ENCODE assay signal across 9 mouse cellular contexts in genomic region chr9:44798298-44798697, GRCm38 (mm10). TPM values are rescaled to one million over a fixed set of nuclear protein-coding genes. Genes with fewer than 3 reads are reported as not detected.
A peak's percentile ranks its signal among the peaks of the same experiment; 100 is the strongest.
DNase-seq lines count a peak whose midpoint lies in the region; ATAC-seq and TF ChIP-seq lines count a peak whose summit lies in the region.
"Had no signal": no experiment of that assay in that cellular context is flagged by ENCODE, and none has a peak within 500 bp of the region (broad histone marks: within the 10 kb centered on the region; RNA-seq: fewer than 3 reads in every experiment).

No protein-coding gene starts in this region.

- no peak for TF ChIP-seq CTCF in liver, adult 2 months (IDR thresholded peaks at IDR 0.05; ENCODE audit: low read depth, low read length)
- TF ChIP-seq CTCF in olfactory bulb, adult 2 months (IDR thresholded peaks at IDR 0.05; ENCODE audit: insufficient read depth, low read depth, low read length): no peak

- no peaks in the 10 kb centered on the region for H3K9me3 ChIP-seq in forebrain, embryonic 15.5 days
- no peaks in the 10 kb centered on the region for H3K9me3 ChIP-seq in limb, embryonic 10.5 days (replicated peaks)

- H3K79me2 ChIP-seq in liver, adult 2 months (ENCODE audit: control insufficient read depth, insufficient read depth, low read length): peaks cover 7% of the 10 kb centered on the region; the same call in 1 of the 2 replicates

- peak overlapping the region; percentile 99 for H3K4me2 ChIP-seq in forebrain, embryonic 15.5 days (replicated peaks)

- no peak overlapping the region for H3K4me3 ChIP-seq in liver, adult 2 months (ENCODE audit: insufficient read depth, low read depth, low read length)
- peak overlapping the region; percentile 84 for H3K4me3 ChIP-seq in forebrain, embryonic 15.5 days
- H3K4me3 ChIP-seq in limb, embryonic 10.5 days: peak overlapping the region; percentile 76
- H3K4me3 ChIP-seq in olfactory bulb, adult 2 months (ENCODE audit: insufficient read depth, low read depth, low read length): peak overlapping the region; percentile 77

- H3K27ac ChIP-seq in liver, adult 2 months (replicated peaks; ENCODE audit: insufficient read depth, low read depth, low read length): peak overlapping the region; percentile 27; the same call in 1 of the 2 replicates
- no peak overlapping the region for H3K27ac ChIP-seq in forebrain, embryonic 15.5 days (replicated peaks)
- H3K27ac ChIP-seq in limb, embryonic 10.5 days: no peak overlapping the region
- H3K27ac ChIP-seq in olfactory bulb, adult 2 months (ENCODE audit: insufficient read depth, low read depth, low read length): no peak overlapping the region

- DNase-seq in liver, adult 2 months (ENCODE audit: extremely low read depth, low read depth, low spot score): no peak
- DNase-seq in liver: no peak
- no peak for DNase-seq in limb, embryonic 10.5 days (ENCODE audit: low spot score)
- no peak for DNase-seq in ovary, postnatal 36 days (ENCODE audit: low spot score)
- DNase-seq in layer of hippocampus, postnatal 36 days: no peak
- DNase-seq in layer of hippocampus, postnatal 10 days (ENCODE audit: low spot score in 2 of 2): no peak

- H3K36me3 ChIP-seq in liver, adult 2 months (ENCODE audit: control insufficient read depth, insufficient read depth, low read length): peaks cover 24% of the 10 kb centered on the region; the same call in 1 of the 2 replicates
- no peaks in the 10 kb centered on the region for H3K36me3 ChIP-seq in forebrain, embryonic 15.5 days
- H3K36me3 ChIP-seq in limb, embryonic 10.5 days: no peaks in the 10 kb centered on the region; the same call in 1 of the 2 replicates

- WGBS in liver, adult 2 months: 65% methylated on average over 7 of the region's 7 CpGs
- WGBS in forebrain, embryonic 15.5 days: 46% methylated on average over 7 of the region's 7 CpGs
- WGBS in limb, embryonic 10.5 days: 50% methylated on average over 7 of the region's 7 CpGs
- 69% methylated on average over 7 of the region's 7 CpGs for WGBS in olfactory bulb, adult 2 months

- peak overlapping the region; percentile 36 for H3K9ac ChIP-seq in liver, adult 2 months (ENCODE audit: low read depth, low read length)
- peak overlapping the region; percentile 60; the same call in 1 of the 2 replicates for H3K9ac ChIP-seq in forebrain, embryonic 15.5 days (replicated peaks)

- H3K4me1 ChIP-seq in liver, adult 2 months (ENCODE audit: control insufficient read depth, insufficient read depth, low read length): peaks cover 15% of the 10 kb centered on the region
- H3K4me1 ChIP-seq in forebrain, embryonic 15.5 days: peaks cover 20% of the 10 kb centered on the region
- peaks cover 22% of the 10 kb centered on the region for H3K4me1 ChIP-seq in limb, embryonic 10.5 days
- H3K4me1 ChIP-seq in olfactory bulb, adult 2 months (ENCODE audit: control insufficient read depth, insufficient read depth, low read length): peaks cover 19% of the 10 kb centered on the region

- TF ChIP-seq POLR2A in liver, adult 2 months (IDR thresholded peaks at IDR 0.05; ENCODE audit: extremely low read depth, insufficient read depth, low read length): no peak
- TF ChIP-seq POLR2A in olfactory bulb, adult 2 months (IDR thresholded peaks at IDR 0.05; ENCODE audit: insufficient read depth, low read depth, low read length): no peak

- ATAC-seq in forebrain, embryonic 15.5 days (replicated peaks): no peak

- no peaks in the 10 kb centered on the region for H3K27me3 ChIP-seq in liver, adult 2 months (ENCODE audit: control insufficient read depth, insufficient read depth, low read length)
- H3K27me3 ChIP-seq in forebrain, embryonic 15.5 days: no peaks in the 10 kb centered on the region
- peaks cover 52% of the 10 kb centered on the region for H3K27me3 ChIP-seq in limb, embryonic 10.5 days (ENCODE audit: low read depth, poor library complexity, severe bottlenecking)

RNA-seq across cellular contexts. Expression of gene Tmem25, which starts 0.8 kb away (rescaled TPM):
- total RNA-seq in liver, adult 2 months (2014; rRNA removed): 17.1 and 23.8 TPM in 2 replicates
- polyA plus RNA-seq in liver, adult 2 months (2012; rRNA removed): 67.0 and 77.3 TPM in 2 replicates
- polyA plus RNA-seq in forebrain, embryonic 15.5 days (2015; fragmentation: Nextera tagmentation; extraction: Ambion mirVana): 6.9 and 7.5 TPM in 2 replicates
- polyA plus RNA-seq in limb, embryonic 10.5 days (2016; fragmentation: Nextera tagmentation; extraction: Ambion mirVana): 1.3 and 1.9 TPM in 2 replicates
- polyA plus RNA-seq in olfactory bulb, adult 2 months (2012; ENCODE audit: insufficient read depth, insufficient read length, low replicate concordance, missing spikeins): not detected in 2 replicates
- total RNA-seq in layer of hippocampus, postnatal 36 days (2021): 10 to 100 TPM; 43.3 to 51.6 TPM
- 10 to 100 TPM; 23.6 to 30.9 TPM for total RNA-seq in layer of hippocampus, postnatal 10 days (2021)
- polyA plus RNA-seq: erythroblast, embryonic 14.5 days had no signal

RNA-seq across cellular contexts. Expression of gene Ttc36, which starts 4.6 kb away (rescaled TPM):
- total RNA-seq in liver, adult 2 months (2014; rRNA removed): 1,192 and 1,193 TPM in 2 replicates
- polyA plus RNA-seq in liver, adult 2 months (2012; rRNA removed): 2,094 and 2,442 TPM in 2 replicates
- 0.36 TPM in 1 of 2 replicates, not detected in the other for polyA plus RNA-seq in forebrain, embryonic 15.5 days (2015; fragmentation: Nextera tagmentation; extraction: Ambion mirVana)
- not detected in 2 replicates for polyA plus RNA-seq in limb, embryonic 10.5 days (2016; fragmentation: Nextera tagmentation; extraction: Ambion mirVana)
- polyA plus RNA-seq in olfactory bulb, adult 2 months (2012; ENCODE audit: insufficient read depth, insufficient read length, low replicate concordance, missing spikeins): not detected in 2 replicates
- 1 to 10 TPM in 1 of 2 experiments, under 1 TPM in 1; 0.95 to 1.6 TPM for total RNA-seq in layer of hippocampus, postnatal 36 days (2021)
- total RNA-seq in layer of hippocampus, postnatal 10 days (2021): under 1 TPM in 1 of 2 experiments, not detected in 1; 0.98 TPM

RNA-seq across cellular contexts. Expression of gene Ift46, which starts 30.6 kb away (rescaled TPM):
- 27.5 and 33.2 TPM in 2 replicates for total RNA-seq in liver, adult 2 months (2014; rRNA removed)
- 24.3 and 33.5 TPM in 2 replicates for polyA plus RNA-seq in liver, adult 2 months (2012; rRNA removed)
- 174 and 179 TPM in 2 replicates for polyA plus RNA-seq in forebrain, embryonic 15.5 days (2015; fragmentation: Nextera tagmentation; extraction: Ambion mirVana)
- polyA plus RNA-seq in limb, embryonic 10.5 days (2016; fragmentation: Nextera tagmentation; extraction: Ambion mirVana): 115 and 146 TPM in 2 replicates
- not detected in 2 replicates for polyA plus RNA-seq in olfactory bulb, adult 2 months (2012; ENCODE audit: insufficient read depth, insufficient read length, low replicate concordance, missing spikeins)
- 10 to 100 TPM; 68.1 to 69.1 TPM for total RNA-seq in layer of hippocampus, postnatal 36 days (2021)
- 10 to 100 TPM; 78.8 to 84.5 TPM for total RNA-seq in layer of hippocampus, postnatal 10 days (2021)

RNA-seq across cellular contexts. Expression of gene Arcn1, which starts 30.7 kb away (rescaled TPM):
- 94.1 and 98.6 TPM in 2 replicates for total RNA-seq in liver, adult 2 months (2014; rRNA removed)
- polyA plus RNA-seq in liver, adult 2 months (2012; rRNA removed): 32.0 and 33.1 TPM in 2 replicates
- 134 and 139 TPM in 2 replicates for polyA plus RNA-seq in forebrain, embryonic 15.5 days (2015; fragmentation: Nextera tagmentation; extraction: Ambion mirVana)
- polyA plus RNA-seq in limb, embryonic 10.5 days (2016; fragmentation: Nextera tagmentation; extraction: Ambion mirVana): 172 and 193 TPM in 2 replicates
- polyA plus RNA-seq in olfactory bulb, adult 2 months (2012; ENCODE audit: insufficient read depth, insufficient read length, low replicate concordance, missing spikeins): 192 TPM in 1 of 2 replicates, not detected in the other
- total RNA-seq in layer of hippocampus, postnatal 36 days (2021): 100 to 1,000 TPM; 104 to 112 TPM
- total RNA-seq in layer of hippocampus, postnatal 10 days (2021): 100 to 1,000 TPM; 112 to 118 TPM

Comparison
In these comparisons a context has a peak if more than half of its experiments do, and no peak if none do; other contexts are left out.
1. RNA of gene Ttc36, which starts 4.6 kb away (polyA plus RNA-seq): 2,094 to 2,442 TPM in liver, adult 2 months; 0.36 TPM in forebrain, embryonic 15.5 days, not detected in limb, embryonic 10.5 days and not detected in olfactory bulb, adult 2 months; every median in the first group is over 1,000 times any median in the second.
2. RNA of gene Ift46, which starts 30.6 kb away (polyA plus RNA-seq): 174 to 179 TPM in forebrain, embryonic 15.5 days, 115 to 146 TPM in limb, embryonic 10.5 days and 24.3 to 33.5 TPM in liver, adult 2 months; not detected in olfactory bulb, adult 2 months; every median in the first group is over 10 times any median in the second.